Mouse (Mus musculus) embryonic fibroblast, embryonic 13.5 days (primary cell): ENCODE measurements around the gene Ikzf3.

Experiments
- CTCF ChIP-seq: IDR thresholded peaks from 2 replicates; pipeline ENCODE4 v1.5.1; 2011; ENCODE audit warnings: mild to moderate bottlenecking, control low read depth, low read length, moderate library complexity, borderline replicate concordance; ENCODE audit not compliant: insufficient read depth
- POLR2A ChIP-seq: IDR thresholded peaks from 2 replicates; pipeline ENCODE4 v1.6.1; 2011; ENCODE audit warnings: low read depth, mild to moderate bottlenecking, control low read depth, low read length, moderate library complexity

GRCm38 (mm10) chr11:98487526-98488040 lies 58.2 kb downstream of the Ikzf3 start:
- TF ChIP-seq CTCF (no peak), POLR2A (no peak)
